Mouse (Mus musculus) gonadal fat pad, adult 2 months (tissue): ENCODE data around the gene Ppm1l. TPM values are rescaled to one million over a fixed set of nuclear protein-coding genes. Genes with fewer than 3 reads are reported as not detected.

Source experiments
- DNase-seq: peaks from one replicate; pipeline ENCODE4 v3.0.0-alpha.2; 2012; ENCODE audit warnings: low read depth
- polyA plus RNA-seq: library from polyadenylated mRNA; depleted of rRNA; stranded (reverse); fragments of >200 nt; gene quantifications from 2 replicates; pipeline ENCODE4 v1.2.3, GENCODE M21; 2012; rRNA removed

Gene Ppm1l
- polyA plus RNA-seq = 1.9 and 2.2 TPM in 2 replicates

- no peak for DNase-seq
Measured at GRCm38 (mm10) chr3:69316391-69317195, at the start of gene Ppm1l. Gene Ppm1l, plus strand, starts transcription at chr3:69316861.

GRCm38 (mm10) chr3:69271812-69272211, 44.8 kb upstream of the Ppm1l start:
- no peak for DNase-seq

- DNase-seq = no peak
Measured at GRCm38 (mm10) chr3:69274018-69274663, 42.5 kb upstream of the Ppm1l start.

GRCm38 (mm10) chr3:69274664-69275312, 41.9 kb upstream of the Ppm1l start:
- no peak for DNase-seq

GRCm38 (mm10) chr3:69278648-69279047, 38.0 kb upstream of the Ppm1l start:
- DNase-seq = no peak

- no peak for DNase-seq
Measured at GRCm38 (mm10) chr3:69282406-69282805, 34.3 kb upstream of the Ppm1l start.

- DNase-seq = no peak
Measured at GRCm38 (mm10) chr3:69283085-69283847, 33.4 kb upstream of the Ppm1l start.

GRCm38 (mm10) chr3:69289833-69290232, 26.8 kb upstream of the Ppm1l start:
- no peak for DNase-seq

GRCm38 (mm10) chr3:69290294-69290693, 26.4 kb upstream of the Ppm1l start:
- DNase-seq = no peak

GRCm38 (mm10) chr3:69290844-69291243, 25.8 kb upstream of the Ppm1l start:
- no peak for DNase-seq

GRCm38 (mm10) chr3:69292628-69293027, 24.0 kb upstream of the Ppm1l start:
- DNase-seq = no peak

- DNase-seq = no peak
Measured at GRCm38 (mm10) chr3:69296270-69296669, 20.4 kb upstream of the Ppm1l start.

- no peak for DNase-seq
Measured at GRCm38 (mm10) chr3:69300121-69300520, 16.5 kb upstream of the Ppm1l start.

- no peak for DNase-seq
Measured at GRCm38 (mm10) chr3:69315810-69316390, 761 bp upstream of the Ppm1l start.

- no peak for DNase-seq
Measured at GRCm38 (mm10) chr3:69317251-69318125, 827 bp downstream of the Ppm1l start.

GRCm38 (mm10) chr3:69318131-69318951, 1.7 kb downstream of the Ppm1l start:
- no peak for DNase-seq

GRCm38 (mm10) chr3:69319061-69319720, 2.5 kb downstream of the Ppm1l start:
- no peak for DNase-seq

- DNase-seq = no peak
Measured at GRCm38 (mm10) chr3:69323982-69324381, 7.3 kb downstream of the Ppm1l start.

- no peak for DNase-seq
Measured at GRCm38 (mm10) chr3:69329910-69330309, 13.2 kb downstream of the Ppm1l start.
